Mouse (Mus musculus): ENCODE results near the gene Cracr2b. TPM values are rescaled to one million over a fixed set of nuclear protein-coding genes. Genes with fewer than 3 reads are reported as not detected.

Cracr2b gene
- total and polyA plus RNA-seq, 2 experiments, result 3.7 to 8.7 TPM

GRCm38 (mm10) chr7:141485606-141486005, 24.7 kb downstream of the Cracr2b start:
- H3K36me3 ChIP-seq (ENCODE audit: control insufficient read depth, insufficient read depth, low read length), result peaks cover 16% of the 10 kb centered on the region
- WGBS, result 96% methylated on average over 2 of the region's 2 CpGs

GRCm38 (mm10) chr7:141486239-141486638, 25.3 kb downstream of the Cracr2b start:
- peaks cover 4% of the 10 kb centered on the region for H3K4me1 ChIP-seq (ENCODE audit: control insufficient read depth, insufficient read depth, low read length)
- whole genome bisulfite sequencing, result 93% methylated on average over 1 of the region's 1 CpGs
- H3K9ac ChIP-seq (ENCODE audit: low read depth, low read length), result no peak overlapping the region
- TF ChIP-seq CTCF (IDR thresholded peaks at IDR 0.05; ENCODE audit: low read depth, low read length) (no peak), POLR2A (IDR thresholded peaks at IDR 0.05; ENCODE audit: extremely low read depth, insufficient read depth, low read length) (no peak)
- H3K4me3 ChIP-seq (ENCODE audit: insufficient read depth, low read depth, low read length), result no peak overlapping the region
- peaks cover 20% of the 10 kb centered on the region for H3K36me3 ChIP-seq (ENCODE audit: control insufficient read depth, insufficient read depth, low read length)
- no peak overlapping the region for H3K27ac ChIP-seq (replicated peaks; ENCODE audit: insufficient read depth, low read depth, low read length)
- DNase-seq (ENCODE audit: extremely low read depth, low read depth, low spot score), result no peak
- H3K27me3 ChIP-seq (ENCODE audit: control insufficient read depth, insufficient read depth, low read length), result no peaks in the 10 kb centered on the region
- H3K79me2 ChIP-seq (ENCODE audit: control insufficient read depth, insufficient read depth, low read length), result peaks cover 13% of the 10 kb centered on the region

More at GRCm38 (mm10) chr7:141485606-141486005, 24.7 kb downstream of the Cracr2b start:
- Histone ChIP-seq H3K9ac (ENCODE audit: low read depth, low read length) (no peak overlapping the region), H3K4me1 (ENCODE audit: control insufficient read depth, insufficient read depth, low read length) (peaks cover 8% of the 10 kb centered on the region), H3K79me2 (ENCODE audit: control insufficient read depth, insufficient read depth, low read length) (peaks cover 18% of the 10 kb centered on the region), H3K27me3 (ENCODE audit: control insufficient read depth, insufficient read depth, low read length) (no peaks in the 10 kb centered on the region), H3K4me3 (ENCODE audit: insufficient read depth, low read depth, low read length) (no peak overlapping the region), H3K27ac (replicated peaks; ENCODE audit: insufficient read depth, low read depth, low read length) (no peak overlapping the region)
- TF ChIP-seq POLR2A (IDR thresholded peaks at IDR 0.05; ENCODE audit: extremely low read depth, insufficient read depth, low read length) (no peak), CTCF (IDR thresholded peaks at IDR 0.05; ENCODE audit: low read depth, low read length) (no peak)
- no peak for DNase-seq (ENCODE audit: extremely low read depth, low read depth, low spot score)

- H3K27ac ChIP-seq (replicated peaks; ENCODE audit: insufficient read depth, low read depth, low read length), result no peak overlapping the region
- H3K4me3 ChIP-seq (ENCODE audit: insufficient read depth, low read depth, low read length), result no peak overlapping the region
- no peaks in the 10 kb centered on the region for H3K27me3 ChIP-seq (ENCODE audit: control insufficient read depth, insufficient read depth, low read length)
- H3K79me2 ChIP-seq (ENCODE audit: control insufficient read depth, insufficient read depth, low read length), result peaks cover 7% of the 10 kb centered on the region
- DNase-seq (ENCODE audit: extremely low read depth, low read depth, low spot score), result no peak
- WGBS, result 96% methylated on average over 7 of the region's 7 CpGs
- H3K4me1 ChIP-seq (ENCODE audit: control insufficient read depth, insufficient read depth, low read length), result no peaks in the 10 kb centered on the region
- no peak for TF ChIP-seq CTCF (IDR thresholded peaks at IDR 0.05; ENCODE audit: low read depth, low read length)
- no peak overlapping the region for H3K9ac ChIP-seq (ENCODE audit: low read depth, low read length)
- peaks cover 22% of the 10 kb centered on the region for H3K36me3 ChIP-seq (ENCODE audit: control insufficient read depth, insufficient read depth, low read length)
These were observed 26.2 kb downstream of the Cracr2b start for GRCm38 (mm10) chr7:141487141-141487540.

GRCm38 (mm10) chr7:141491151-141491550, 30.3 kb downstream of the Cracr2b start:
- DNase-seq (ENCODE audit: extremely low read depth, low read depth, low spot score), result no peak
- Histone ChIP-seq H3K4me3 (ENCODE audit: insufficient read depth, low read depth, low read length) (no peak overlapping the region), H3K9ac (ENCODE audit: low read depth, low read length) (no peak overlapping the region), H3K27me3 (ENCODE audit: control insufficient read depth, insufficient read depth, low read length) (no peaks in the 10 kb centered on the region), H3K36me3 (ENCODE audit: control insufficient read depth, insufficient read depth, low read length) (peaks cover 26% of the 10 kb centered on the region), H3K4me1 (ENCODE audit: control insufficient read depth, insufficient read depth, low read length) (no peaks in the 10 kb centered on the region), H3K79me2 (ENCODE audit: control insufficient read depth, insufficient read depth, low read length) (no peaks in the 10 kb centered on the region), H3K27ac (replicated peaks; ENCODE audit: insufficient read depth, low read depth, low read length) (no peak overlapping the region)
- 76% methylated on average over 2 of the region's 2 CpGs for WGBS
- TF ChIP-seq CTCF (IDR thresholded peaks at IDR 0.05; ENCODE audit: low read depth, low read length) (peak; percentile 11; the same call in 1 of the 2 replicates), POLR2A (IDR thresholded peaks at IDR 0.05; ENCODE audit: extremely low read depth, insufficient read depth, low read length) (no peak)

GRCm38 (mm10) chr7:141492738-141493137, 31.8 kb downstream of the Cracr2b start:
- no peak for DNase-seq (ENCODE audit: extremely low read depth, low read depth, low spot score)
- TF ChIP-seq POLR2A (IDR thresholded peaks at IDR 0.05; ENCODE audit: extremely low read depth, insufficient read depth, low read length), result no peak
- no peak for TF ChIP-seq CTCF (IDR thresholded peaks at IDR 0.05; ENCODE audit: low read depth, low read length)
- peaks cover 19% of the 10 kb centered on the region; the same call in 1 of the 2 replicates for H3K36me3 ChIP-seq (ENCODE audit: control insufficient read depth, insufficient read depth, low read length)
- H3K9ac ChIP-seq (ENCODE audit: low read depth, low read length), result no peak overlapping the region
- H3K27ac ChIP-seq (replicated peaks; ENCODE audit: insufficient read depth, low read depth, low read length), result no peak overlapping the region
- no peaks in the 10 kb centered on the region for H3K79me2 ChIP-seq (ENCODE audit: control insufficient read depth, insufficient read depth, low read length)
- H3K27me3 ChIP-seq (ENCODE audit: control insufficient read depth, insufficient read depth, low read length), result no peaks in the 10 kb centered on the region
- no peak overlapping the region for H3K4me3 ChIP-seq (ENCODE audit: insufficient read depth, low read depth, low read length)
- no peaks in the 10 kb centered on the region for H3K4me1 ChIP-seq (ENCODE audit: control insufficient read depth, insufficient read depth, low read length)
- WGBS, result 81% methylated on average over 5 of the region's 5 CpGs

GRCm38 (mm10) chr7:141493729-141494128, 32.8 kb downstream of the Cracr2b start:
- Histone ChIP-seq H3K36me3 (ENCODE audit: control insufficient read depth, insufficient read depth, low read length) (peaks cover 19% of the 10 kb centered on the region; the same call in 1 of the 2 replicates), H3K4me3 (ENCODE audit: insufficient read depth, low read depth, low read length) (no peak overlapping the region), H3K4me1 (ENCODE audit: control insufficient read depth, insufficient read depth, low read length) (no peaks in the 10 kb centered on the region), H3K79me2 (ENCODE audit: control insufficient read depth, insufficient read depth, low read length) (no peaks in the 10 kb centered on the region), H3K9ac (ENCODE audit: low read depth, low read length) (no peak overlapping the region), H3K27me3 (ENCODE audit: control insufficient read depth, insufficient read depth, low read length) (no peaks in the 10 kb centered on the region), H3K27ac (replicated peaks; ENCODE audit: insufficient read depth, low read depth, low read length) (no peak overlapping the region)
- no peak for DNase-seq (ENCODE audit: extremely low read depth, low read depth, low spot score)
- 81% methylated on average over 1 of the region's 1 CpGs for WGBS
- no peak for TF ChIP-seq POLR2A (IDR thresholded peaks at IDR 0.05; ENCODE audit: extremely low read depth, insufficient read depth, low read length)
